Mouse (Mus musculus) embryonic facial prominence, embryonic 13.5 days (tissue): ENCODE measurements around the gene Zfp106. TPM values are rescaled to one million over a fixed set of nuclear protein-coding genes. Genes with fewer than 3 reads are reported as not detected.
"Not testable (repeated sequence)": the region's sequence is repeated elsewhere in the genome, so short reads cannot be mapped to it uniquely, and the experiment has no call there.

Experiments
- ATAC-seq: fragments of 200-750 bp; cut with Nextera tagmentation; 2 replicates; pipeline ENCODE4 v1.8.0; 2017; ENCODE audit warnings: low read depth; ENCODE audit not compliant: insufficient number of reproducible peaks, insufficient read depth, low FRiP score, low TSS enrichment
- H3K27ac ChIP-seq: fragments of 300-500 bp; sonication (generic); 2 replicates; pipeline ENCODE4 v1.5.1; 2015; ENCODE audit warnings: moderate library complexity, mild to moderate bottlenecking, inconsistent platforms
- H3K27me3 ChIP-seq: fragments of 300-500 bp; sonication (generic); 2 replicates; pipeline ENCODE4 v1.6.1; 2015; ENCODE audit warnings: mild to moderate bottlenecking, inconsistent platforms
- H3K36me3 ChIP-seq: fragments of 300-500 bp; sonication (generic); 2 replicates; pipeline ENCODE4 v1.6.1; 2015; ENCODE audit warnings: mild to moderate bottlenecking, inconsistent platforms
- H3K4me1 ChIP-seq: fragments of 300-500 bp; sonication (generic); 2 replicates; pipeline ENCODE4 v1.6.1; 2015; ENCODE audit warnings: inconsistent platforms
- H3K4me2 ChIP-seq: fragments of 300-500 bp; sonication (generic); 2 replicates; pipeline ENCODE4 v1.6.1; 2015; ENCODE audit warnings: moderate library complexity, mild to moderate bottlenecking, inconsistent platforms
- H3K4me3 ChIP-seq: fragments of 300-500 bp; sonication (generic); 2 replicates; pipeline ENCODE4 v1.5.1; 2015; ENCODE audit warnings: mild to moderate bottlenecking, inconsistent platforms
- H3K9ac ChIP-seq: fragments of 300-500 bp; sonication (generic); 2 replicates; pipeline ENCODE4 v1.6.1; 2015; ENCODE audit warnings: mild to moderate bottlenecking, inconsistent platforms
- H3K9me3 ChIP-seq: fragments of 300-500 bp; sonication (generic); 2 replicates; pipeline ENCODE4 v1.6.1; 2016; ENCODE audit warnings: inconsistent platforms
- WGBS: fragments of 180-500 bp; shearing (Covaris S2); methylation state at CpG from one replicate; pipeline ENCODE4 v1.1.7; 2015; ENCODE audit warnings: mixed read lengths; 5-methylcytosine and 5-hydroxymethylcytosine counted together
- polyA plus RNA-seq: library from polyadenylated mRNA; unstranded; fragments of >200 nt; fragmentation: Nextera tagmentation; extraction: Ambion mirVana; gene quantifications from 2 replicates; pipeline ENCODE4 v1.2.1, GENCODE M21; 2015

The Zfp106 gene
- polyA plus RNA-seq, 1 experiment from 2014 or later, result 49.7 TPM

- not testable (repeated sequence) for H3K4me3 ChIP-seq, H3K4me2 ChIP-seq
Observed at GRCm38 (mm10) chr2:120572161-120572560, 8.5 kb upstream of the Zfp106 start.

GRCm38 (mm10) chr2:120571081-120571480, 7.4 kb upstream of the Zfp106 start:
- Histone ChIP-seq H3K4me1 (peaks cover 28% of the 10 kb centered on the region), H3K4me3 (no peak overlapping the region), H3K36me3 (peaks cover 11% of the 10 kb centered on the region), H3K9ac (no peak overlapping the region), H3K27me3 (no peaks in the 10 kb centered on the region), H3K4me2 (no peak overlapping the region), H3K9me3 (no peaks in the 10 kb centered on the region), H3K27ac (no peak overlapping the region)
- no peak for ATAC-seq
- 96% methylated on average over 3 of the region's 3 CpGs for WGBS

More at GRCm38 (mm10) chr2:120572161-120572560, 8.5 kb upstream of the Zfp106 start:
- 91% methylated on average over 3 of the region's 3 CpGs for WGBS
- not testable (repeated sequence) for H3K9me3 ChIP-seq, H3K27me3 ChIP-seq, H3K27ac ChIP-seq, H3K9ac ChIP-seq, ATAC-seq
- peaks cover 29% of the 10 kb centered on the region for H3K4me1 ChIP-seq
- peaks cover 11% of the 10 kb centered on the region for H3K36me3 ChIP-seq

- peak overlapping the region; percentile 80 for H3K4me3 ChIP-seq
- H3K4me1 ChIP-seq, result peaks cover 14% of the 10 kb centered on the region
- ATAC-seq, result peak; percentile 33; the same call in 1 of the 2 replicates
- H3K4me2 ChIP-seq, result peak overlapping the region; percentile 73
- no peaks in the 10 kb centered on the region for H3K9me3 ChIP-seq
- H3K27me3 ChIP-seq, result no peaks in the 10 kb centered on the region
- under 1% methylated on average over 22 of the region's 22 CpGs for WGBS
- H3K9ac ChIP-seq, result peak overlapping the region; percentile 88
- H3K36me3 ChIP-seq, result peaks cover 11% of the 10 kb centered on the region
- H3K27ac ChIP-seq, result peak overlapping the region; percentile 89
Observed at GRCm38 (mm10) chr2:120567798-120568320, 4.2 kb upstream of the Zfp106 start.

DNA sequence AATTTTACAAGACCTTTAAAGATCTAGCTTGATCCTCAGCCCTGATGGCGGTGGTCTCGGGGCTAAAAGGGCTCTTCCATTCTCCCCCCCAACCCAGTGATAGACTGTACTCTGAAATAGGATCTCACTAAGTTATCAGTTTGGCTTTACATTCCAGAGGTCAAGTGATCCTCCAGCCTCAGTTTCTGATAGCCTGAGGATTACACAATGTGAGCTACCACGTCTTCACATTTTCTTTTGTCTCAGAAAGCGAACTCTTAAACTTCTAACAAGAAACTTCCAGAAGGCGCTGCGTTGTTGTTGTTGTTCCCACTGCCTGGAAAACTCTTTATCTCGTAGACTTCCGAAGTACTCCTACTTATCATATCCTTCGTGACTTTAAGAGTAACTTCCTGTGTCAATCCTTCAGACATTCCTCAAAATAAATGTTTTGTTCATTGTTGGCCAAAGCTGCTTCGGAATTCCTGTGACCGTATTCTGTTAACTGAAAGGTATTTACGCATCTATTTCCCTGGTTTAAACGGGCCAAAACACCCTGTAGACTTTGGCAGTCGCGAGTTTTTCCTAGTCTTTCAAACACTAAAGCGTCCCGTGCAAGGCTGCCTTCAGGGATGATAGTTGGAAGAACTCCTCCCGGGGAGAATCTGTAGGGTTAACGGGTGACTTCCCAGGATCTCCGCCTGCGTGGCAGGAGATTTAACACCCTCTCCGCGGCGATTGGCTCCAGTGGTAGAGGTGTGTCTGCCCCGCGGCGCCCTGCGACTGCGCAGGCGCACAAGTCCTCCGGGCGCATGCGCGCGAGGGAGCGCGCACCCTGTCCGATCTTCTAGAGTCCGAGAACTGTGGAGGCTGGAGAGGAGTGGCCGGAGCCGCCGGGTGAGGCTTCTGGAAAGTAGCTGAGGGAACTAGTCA, 3.5 kb upstream of the Zfp106 start, which contains the start of gene Snap23:
TSS of gene Snap23 (plus strand) at position 786 of the 912 bp plus-strand sequence.
- Histone ChIP-seq H3K27ac (peak within 1 kb of the TSS; percentile 89), H3K4me3 (peak within 1 kb of the TSS; percentile 80), H3K9ac (peak within 1 kb of the TSS; percentile 88), H3K4me2 (peak within 1 kb of the TSS; percentile 73), H3K4me1 (peaks cover 21% of the 10 kb centered on the region), H3K9me3 (no peaks in the 10 kb centered on the region), H3K36me3 (peaks cover 11% of the 10 kb centered on the region), H3K27me3 (no peaks in the 10 kb centered on the region)
- 1% methylated on average over 42 of the region's 42 CpGs for WGBS
- ATAC-seq, result peak; percentile 92

GRCm38 (mm10) chr2:120565363-120565762, 1.7 kb upstream of the Zfp106 start:
- H3K9me3 ChIP-seq, result no peaks in the 10 kb centered on the region
- H3K27me3 ChIP-seq, result no peaks in the 10 kb centered on the region
- no peak for ATAC-seq
- 86% methylated on average over 2 of the region's 2 CpGs for WGBS
- H3K27ac ChIP-seq, result no peak overlapping the region
- H3K4me1 ChIP-seq, result peaks cover 27% of the 10 kb centered on the region
- H3K9ac ChIP-seq, result no peak overlapping the region
- no peak overlapping the region for H3K4me2 ChIP-seq
- no peaks in the 10 kb centered on the region for H3K36me3 ChIP-seq
- no peak overlapping the region for H3K4me3 ChIP-seq

DNA sequence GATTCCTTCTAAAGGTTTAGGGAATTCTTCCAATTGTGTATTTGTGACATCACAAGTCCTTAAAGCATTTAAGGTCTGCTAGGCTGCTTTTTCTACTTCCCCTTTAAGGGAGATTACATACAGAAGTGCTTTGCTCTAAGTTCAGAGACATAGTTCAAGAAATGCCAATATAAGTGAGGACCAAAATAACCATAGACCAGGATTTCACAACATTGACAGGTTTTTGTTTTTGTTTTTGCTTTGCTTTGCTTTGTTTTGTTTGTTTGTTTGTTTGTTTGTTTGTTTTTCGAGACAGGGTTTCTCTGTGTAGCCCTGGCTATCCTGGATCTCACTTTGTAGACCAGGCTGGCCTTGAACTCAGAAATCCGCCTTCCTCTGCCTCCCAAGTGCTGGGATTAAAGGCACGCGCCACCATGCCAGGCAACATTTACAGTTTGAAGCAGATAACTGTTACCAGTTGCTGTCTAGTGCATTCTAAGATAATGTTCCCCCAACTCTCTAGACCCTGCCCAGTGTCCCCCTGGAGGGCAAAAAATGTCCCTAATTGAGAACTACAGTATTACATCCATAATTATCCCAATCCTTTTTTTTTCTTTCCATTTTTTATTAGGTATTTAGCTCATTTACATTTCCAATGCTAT, 1.0 kb upstream of the Zfp106 start:
- H3K4me2 ChIP-seq, H3K27ac ChIP-seq, H3K36me3 ChIP-seq, H3K9me3 ChIP-seq, H3K4me3 ChIP-seq, H3K9ac ChIP-seq, ATAC-seq, H3K27me3 ChIP-seq: not testable (repeated sequence)
- WGBS, result 83% methylated on average over 4 of the region's 4 CpGs
- peaks cover 27% of the 10 kb centered on the region for H3K4me1 ChIP-seq

DNA sequence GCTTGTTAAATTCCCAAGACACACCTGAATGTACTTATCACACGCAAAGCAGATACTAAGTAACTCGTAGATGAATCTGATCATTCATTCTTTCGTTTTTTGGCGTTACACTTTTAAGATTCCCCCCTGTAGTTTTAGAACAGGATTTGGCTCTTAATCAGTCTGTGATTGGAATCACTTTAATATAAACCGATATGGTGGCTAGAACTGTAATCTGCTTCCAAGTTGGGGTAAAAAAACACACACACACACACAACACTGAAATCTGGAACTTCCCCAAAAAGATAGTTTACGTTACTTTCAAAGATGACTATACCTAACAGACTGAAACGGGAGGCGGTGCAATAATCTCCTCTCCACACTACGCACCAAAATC, 796 bp downstream of the Zfp106 start:
- peak overlapping the region; percentile 92 for H3K4me3 ChIP-seq
- no peak for ATAC-seq
- WGBS, result 23% methylated on average over 9 of the region's 9 CpGs
- peak overlapping the region; percentile 94 for H3K9ac ChIP-seq
- peak overlapping the region; percentile 60 for H3K4me2 ChIP-seq
- H3K36me3 ChIP-seq, result no peaks in the 10 kb centered on the region
- peaks cover 16% of the 10 kb centered on the region for H3K4me1 ChIP-seq
- no peaks in the 10 kb centered on the region for H3K27me3 ChIP-seq
- no peaks in the 10 kb centered on the region for H3K9me3 ChIP-seq
- H3K27ac ChIP-seq, result no peak overlapping the region

GRCm38 (mm10) chr2:120561524-120561923, 2.1 kb downstream of the Zfp106 start:
- no peak overlapping the region for H3K4me3 ChIP-seq
- ATAC-seq, result no peak
- 73% methylated on average over 1 of the region's 1 CpGs for WGBS
- no peaks in the 10 kb centered on the region for H3K36me3 ChIP-seq
- no peak overlapping the region for H3K9ac ChIP-seq
- H3K9me3 ChIP-seq, result no peaks in the 10 kb centered on the region
- no peaks in the 10 kb centered on the region for H3K27me3 ChIP-seq
- H3K27ac ChIP-seq, result no peak overlapping the region
- peaks cover 13% of the 10 kb centered on the region; the same call in 1 of the 2 replicates for H3K4me1 ChIP-seq
- no peak overlapping the region for H3K4me2 ChIP-seq

- 88% methylated on average over 3 of the region's 3 CpGs for WGBS
- Histone ChIP-seq H3K36me3 (peaks cover 10% of the 10 kb centered on the region), H3K27ac (no peak overlapping the region), H3K9ac (no peak overlapping the region), H3K27me3 (no peaks in the 10 kb centered on the region), H3K4me1 (peaks cover 13% of the 10 kb centered on the region; the same call in 1 of the 2 replicates), H3K4me3 (no peak overlapping the region), H3K4me2 (no peak overlapping the region), H3K9me3 (no peaks in the 10 kb centered on the region)
- no peak for ATAC-seq
Observed at GRCm38 (mm10) chr2:120558813-120559212, 4.8 kb downstream of the Zfp106 start.

DNA sequence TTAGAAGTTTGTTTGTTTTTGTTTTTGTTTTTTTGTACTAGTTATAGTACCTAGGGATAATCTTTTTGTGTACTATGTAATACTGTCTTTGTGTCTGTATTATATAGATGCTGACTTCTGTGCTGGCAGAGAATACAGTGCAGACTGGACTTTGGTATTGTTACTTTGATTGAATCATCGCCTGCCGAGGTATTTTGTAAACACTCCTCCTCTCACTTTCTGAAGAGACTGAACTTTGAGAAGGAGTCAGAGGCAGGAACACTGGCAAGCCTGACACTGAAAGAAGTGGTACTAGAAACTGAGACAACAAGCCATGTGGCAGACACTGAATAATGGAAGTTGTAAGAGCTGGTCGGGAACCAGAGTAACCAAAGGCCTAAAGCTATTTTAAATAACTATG, 6.8 kb downstream of the Zfp106 start:
- Histone ChIP-seq H3K4me3 (no peak overlapping the region), H3K9me3 (no peaks in the 10 kb centered on the region), H3K9ac (no peak overlapping the region), H3K27me3 (no peaks in the 10 kb centered on the region), H3K36me3 (peaks cover 25% of the 10 kb centered on the region), H3K27ac (no peak overlapping the region), H3K4me1 (0 out of 2 replicates have a peak, but pooled peaks cover 3% of the 10 kb centered on the region), H3K4me2 (no peak overlapping the region)
- whole genome bisulfite sequencing, result 84% methylated on average over 3 of the region's 3 CpGs
- ATAC-seq, result no peak

- Histone ChIP-seq H3K4me1 (peaks cover 9% of the 10 kb centered on the region), H3K36me3 (peaks cover 31% of the 10 kb centered on the region), H3K4me3 (no peak overlapping the region), H3K9me3 (no peaks in the 10 kb centered on the region), H3K27me3 (no peaks in the 10 kb centered on the region), H3K9ac (no peak overlapping the region), H3K27ac (no peak overlapping the region), H3K4me2 (no peak overlapping the region)
- ATAC-seq, result no peak
- WGBS, result 99% methylated on average over 2 of the region's 2 CpGs
Observed at GRCm38 (mm10) chr2:120544732-120545131, 18.9 kb downstream of the Zfp106 start.
